Mouse (Mus musculus): ENCODE measurements around the gene Gid8.
"Not testable (repeated sequence)": the region's sequence is repeated elsewhere in the genome, so short reads cannot be mapped to it uniquely, and the experiment has no call there.

Gene Gid8

DNA sequence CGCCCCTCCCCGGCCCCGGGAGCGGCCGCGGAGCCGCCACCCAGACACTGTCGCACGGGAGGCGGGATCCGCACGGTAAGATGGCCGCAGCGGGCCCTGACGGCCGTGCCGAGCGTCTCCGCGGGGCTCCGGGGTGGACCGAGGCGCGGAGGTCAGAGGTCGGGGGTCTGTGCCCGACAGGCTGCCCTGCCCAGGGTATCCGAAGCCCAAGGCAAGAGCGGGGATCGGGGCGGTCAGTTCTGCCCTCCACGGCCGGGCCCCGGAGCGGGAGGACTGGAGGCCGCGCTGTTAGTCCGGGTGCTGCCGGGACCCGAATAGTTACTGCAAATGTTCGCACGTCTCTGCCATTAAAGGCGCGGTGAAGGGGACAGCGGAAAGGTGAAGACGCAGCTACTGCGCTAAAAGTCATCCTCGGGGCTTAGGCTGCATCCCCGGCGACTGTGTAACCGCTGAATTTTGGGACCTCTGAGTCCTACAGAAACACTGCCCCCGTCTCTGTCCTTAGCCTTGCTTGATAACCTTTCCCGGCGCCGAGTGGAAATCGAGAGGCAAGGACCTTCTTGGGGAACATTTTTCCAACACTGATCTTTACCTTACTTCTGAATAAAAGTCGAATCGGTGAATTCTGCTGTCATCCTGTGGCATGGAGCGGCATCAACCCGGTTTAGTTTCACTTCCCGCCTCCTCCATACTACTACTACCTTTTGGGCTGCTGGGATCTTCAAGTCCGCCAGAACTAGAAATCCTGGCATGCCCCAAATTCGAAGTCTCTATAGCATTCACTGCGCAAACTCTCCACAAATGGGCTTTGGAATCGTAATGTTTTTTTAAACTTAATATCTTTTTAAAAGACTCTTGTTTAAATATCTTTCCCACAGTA lies 599 bp downstream of the Gid8 start:
- in situ Hi-C loops (cut with MboI): no loop called here

DNA sequence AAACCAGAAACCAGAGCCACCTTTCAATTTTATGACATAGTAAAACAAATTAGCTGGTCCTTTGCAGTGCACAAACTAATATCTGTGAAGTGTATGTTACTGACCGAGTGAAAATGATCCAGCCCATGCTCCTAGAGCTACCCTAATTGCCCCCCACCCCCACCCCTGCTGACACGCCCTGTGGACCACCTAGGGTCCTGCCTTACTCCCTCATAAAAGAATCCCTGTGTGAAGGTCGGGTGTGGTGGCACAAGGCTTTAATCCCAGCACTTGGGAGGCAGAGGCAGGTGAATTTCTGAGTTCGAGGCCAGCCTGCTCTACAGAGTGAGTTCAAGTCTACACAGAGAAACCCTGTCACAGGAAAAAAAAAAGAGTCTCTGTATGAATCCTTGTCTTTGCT lies 1.6 kb downstream of the Gid8 start:
- in situ Hi-C loops (cut with MboI): no loop called here

DNA sequence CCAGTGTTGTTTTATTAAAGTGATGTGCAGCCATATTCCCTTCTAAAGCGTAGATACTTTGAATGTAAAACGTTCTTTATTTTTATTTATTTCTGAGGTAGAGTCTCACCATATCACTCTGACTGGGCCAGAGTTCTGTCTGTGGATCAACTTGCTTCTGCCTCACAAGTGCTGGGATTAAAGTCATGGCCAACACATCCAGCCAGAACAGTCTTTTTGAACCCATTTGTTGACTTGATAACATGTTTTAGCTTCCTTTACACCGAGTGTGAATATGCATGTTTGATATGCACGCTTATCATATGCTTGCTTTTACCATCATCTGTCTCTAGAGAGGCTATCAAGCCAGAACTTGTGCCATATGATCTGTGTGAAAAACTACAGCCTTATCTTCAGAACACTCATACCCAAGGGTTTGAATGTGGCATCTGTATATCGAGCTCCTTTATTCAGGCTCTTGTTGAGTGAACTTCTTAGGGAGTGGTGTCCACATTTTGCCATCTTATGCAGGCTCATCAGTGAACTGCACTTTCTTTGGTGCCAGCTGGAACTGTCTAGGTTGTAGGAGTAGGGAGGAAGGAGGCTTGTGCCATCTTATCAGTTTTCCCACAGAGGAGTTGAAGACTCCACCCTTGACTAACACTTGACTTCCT lies 2.2 kb downstream of the Gid8 start:
- in situ Hi-C loops (cut with MboI): no loop called here

DNA sequence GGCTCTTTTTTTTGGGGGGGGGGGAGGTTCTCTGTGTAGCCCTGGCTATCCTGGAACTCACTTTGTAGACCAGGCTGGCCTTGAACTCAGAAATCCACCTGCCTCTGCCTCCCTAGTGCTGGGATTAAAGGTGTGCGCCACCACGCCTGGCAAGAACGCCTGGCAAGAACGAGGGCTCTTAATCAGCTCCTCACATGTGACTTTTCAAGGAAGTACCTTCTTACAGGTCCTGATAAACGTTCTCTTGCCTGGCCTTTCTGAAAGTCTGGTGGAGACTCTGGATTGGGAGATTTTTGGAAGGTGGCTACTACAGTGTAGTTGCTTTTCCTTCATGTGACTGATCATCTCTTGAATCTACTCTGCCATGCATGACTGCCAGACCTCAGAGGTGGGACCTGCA lies 12.8 kb downstream of the Gid8 start:
- in situ Hi-C loops (cut with MboI): not testable (repeated sequence)

DNA sequence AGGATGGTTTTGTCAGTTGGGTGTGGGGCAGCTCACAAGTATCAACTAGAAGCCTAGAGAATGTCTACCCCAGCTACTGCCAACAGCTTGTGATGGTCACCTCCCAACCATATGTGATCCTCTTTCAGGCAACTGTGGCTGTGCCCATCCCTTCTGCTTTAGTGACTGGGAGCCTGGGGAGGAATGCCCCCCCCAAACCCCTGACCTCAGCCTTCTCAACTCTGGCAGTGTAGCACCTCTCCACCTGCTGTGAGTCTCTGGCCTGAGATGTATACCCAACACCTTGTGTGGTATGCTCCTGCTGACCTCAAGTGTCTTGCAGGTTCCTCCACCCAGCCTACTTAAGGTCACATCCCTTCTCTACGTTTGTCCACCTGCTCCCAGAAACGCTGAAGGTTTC lies 13.9 kb downstream of the Gid8 start:
- in situ Hi-C loops (cut with MboI): no loop called here

GRCm38 (mm10) chr2:180724585-180725413 lies 14.9 kb downstream of the Gid8 start, which contains the start of gene Slc17a9:
Slc17a9 (plus strand) TSS chr2:180725263.
- in situ Hi-C loops (cut with MboI): no loop called here

DNA sequence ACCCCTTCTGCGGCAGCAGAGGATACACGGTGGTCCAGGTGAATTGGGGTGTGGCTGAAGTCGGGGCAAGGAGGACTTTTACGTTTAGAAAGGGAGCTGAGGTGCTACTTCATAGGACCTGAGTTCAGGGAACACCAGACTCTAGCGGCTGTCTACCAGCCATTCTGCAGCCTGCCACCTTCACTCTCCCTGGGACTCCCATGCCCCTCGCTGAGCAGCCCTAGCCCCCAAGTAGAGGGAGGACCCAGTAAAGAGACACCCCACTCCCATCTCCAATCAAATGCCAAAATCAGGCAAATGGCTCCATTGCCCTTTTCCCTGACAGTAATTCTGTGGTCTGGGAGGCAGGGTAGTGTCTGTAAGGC lies 15.5 kb downstream of the Gid8 start:
- in situ Hi-C loops (cut with MboI): no loop called here

GRCm38 (mm10) chr2:180725856-180726629 lies 16.1 kb downstream of the Gid8 start:
- in situ Hi-C loops (cut with MboI): no loop called here

DNA sequence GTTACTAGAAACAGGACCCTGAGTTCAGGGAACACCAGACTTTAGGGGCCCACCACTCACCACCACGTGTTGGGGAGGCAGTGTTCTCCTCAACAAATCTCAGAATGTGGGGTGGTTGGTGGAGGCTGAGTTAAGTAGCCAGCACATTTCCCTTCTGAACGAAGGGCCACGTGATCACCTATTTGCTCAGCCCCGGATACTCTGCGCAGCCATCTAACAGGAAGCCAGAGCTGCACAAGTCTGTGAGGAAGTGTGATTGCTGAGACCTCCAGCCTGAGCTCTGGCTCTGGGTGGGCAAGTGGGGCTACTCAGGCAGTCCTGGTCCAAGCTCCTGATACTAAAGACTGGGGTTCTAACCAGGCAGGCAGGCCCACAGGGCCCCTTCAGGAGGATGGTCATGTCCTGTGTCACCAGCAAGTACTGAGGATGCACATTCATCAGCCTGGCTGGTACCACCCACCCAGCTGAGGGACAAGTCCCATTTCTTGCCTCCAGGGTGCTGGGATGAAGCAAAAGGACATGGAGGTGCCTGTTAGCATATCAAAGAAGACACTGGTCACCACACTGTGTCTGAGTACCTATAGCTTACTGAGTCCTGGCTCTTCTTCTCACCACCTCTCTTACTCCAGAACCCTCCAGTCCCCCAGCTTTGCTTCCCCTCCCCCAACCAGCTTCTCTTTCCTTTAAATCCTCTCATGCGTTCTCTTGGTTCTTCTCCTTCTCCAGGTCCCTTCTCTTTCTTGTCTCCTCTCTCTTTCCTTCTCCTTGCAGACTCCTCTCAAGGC lies 16.9 kb downstream of the Gid8 start:
- in situ Hi-C loops (cut with MboI): no loop called here

DNA sequence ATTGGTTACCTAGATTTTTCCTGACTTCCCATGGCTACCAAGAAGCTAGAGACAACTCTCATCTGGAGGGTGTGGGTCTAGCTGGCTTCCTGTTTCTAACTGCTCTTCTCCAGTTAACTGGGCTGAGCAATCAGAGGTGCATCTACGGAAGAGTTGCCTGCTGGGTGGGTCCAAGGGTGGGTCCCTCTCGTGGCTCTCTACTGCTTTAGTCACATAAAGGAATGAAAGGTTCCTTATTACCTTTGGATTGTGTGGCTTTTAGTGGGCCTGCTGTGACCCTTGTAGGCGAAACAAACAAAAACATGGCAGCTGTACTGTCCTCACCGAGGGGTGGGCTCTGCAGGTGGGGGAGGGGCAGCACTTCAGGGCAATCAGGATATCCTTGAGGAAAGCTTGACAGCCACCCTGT lies 17.7 kb downstream of the Gid8 start:
- in situ Hi-C loops (cut with MboI): no loop called here

DNA sequence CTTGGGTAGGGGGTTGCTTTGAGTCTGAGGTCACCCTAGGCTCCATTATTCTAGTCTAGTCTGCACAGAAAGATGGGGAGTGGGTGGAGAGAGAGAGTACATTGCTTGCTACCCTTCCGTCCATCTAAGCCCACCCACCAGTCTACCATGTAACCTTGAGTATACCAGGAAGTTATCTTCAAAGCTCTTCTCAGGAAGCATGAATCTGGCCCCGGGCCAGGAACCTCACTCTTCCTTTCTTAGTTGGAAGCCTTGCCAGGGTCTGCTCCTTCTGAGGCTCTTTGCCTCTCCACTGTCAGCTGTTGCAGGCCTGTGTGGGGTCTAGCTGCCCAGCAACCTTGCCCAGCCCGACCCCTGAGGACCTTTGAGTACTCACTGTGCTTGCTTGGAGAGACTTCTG lies 21.1 kb downstream of the Gid8 start:
- in situ Hi-C loops (cut with MboI): no loop called here

DNA sequence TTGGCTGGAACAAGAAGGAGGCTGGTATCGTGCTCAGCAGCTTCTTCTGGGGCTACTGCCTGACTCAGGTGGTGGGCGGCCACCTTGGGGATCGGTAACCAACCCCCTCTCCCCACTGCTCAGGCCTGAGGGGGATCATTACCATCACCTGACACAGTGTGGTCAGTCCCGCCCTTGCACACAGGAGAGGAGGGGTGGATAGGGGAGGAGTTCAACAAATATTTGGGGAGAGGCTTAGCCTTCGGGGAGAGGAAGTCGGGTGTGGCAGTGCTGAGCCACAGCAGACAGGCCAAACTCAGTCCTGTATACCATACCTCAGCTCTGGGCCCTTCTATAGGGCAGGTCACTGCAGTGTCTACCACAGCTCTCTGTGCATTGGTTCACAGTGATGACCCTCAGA lies 22.1 kb downstream of the Gid8 start:
- in situ Hi-C loops (cut with MboI): no loop called here

- in situ Hi-C loops (cut with MboI): no loop called here
Observed at GRCm38 (mm10) chr2:180735232-180735631, 25.3 kb downstream of the Gid8 start.

GRCm38 (mm10) chr2:180737984-180738383 lies 28.1 kb downstream of the Gid8 start:
- in situ Hi-C loops (cut with MboI): no loop called here

DNA sequence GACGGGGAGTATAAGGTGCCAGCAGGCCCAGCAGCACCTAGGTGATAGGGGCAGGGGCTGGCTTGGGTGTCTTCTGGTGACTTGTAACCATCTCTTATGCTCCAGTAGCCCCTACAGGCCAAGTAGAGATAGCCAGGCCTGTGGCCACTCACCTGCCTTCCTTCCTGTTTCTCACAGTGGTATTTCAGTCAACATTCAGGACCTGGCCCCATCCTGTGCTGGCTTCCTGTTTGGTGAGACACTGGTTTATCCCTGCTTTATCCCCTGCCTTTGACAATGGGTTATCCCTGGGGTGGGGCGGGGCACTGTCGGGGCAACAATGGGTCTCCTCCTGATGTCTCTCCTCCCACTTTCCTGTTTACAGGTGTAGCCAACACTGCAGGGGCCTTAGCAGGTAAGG lies 30.4 kb downstream of the Gid8 start:
- in situ Hi-C loops (cut with MboI): no loop called here

- in situ Hi-C loops (cut with MboI): no loop called here
Observed at GRCm38 (mm10) chr2:180741421-180741820, 31.5 kb downstream of the Gid8 start.

DNA sequence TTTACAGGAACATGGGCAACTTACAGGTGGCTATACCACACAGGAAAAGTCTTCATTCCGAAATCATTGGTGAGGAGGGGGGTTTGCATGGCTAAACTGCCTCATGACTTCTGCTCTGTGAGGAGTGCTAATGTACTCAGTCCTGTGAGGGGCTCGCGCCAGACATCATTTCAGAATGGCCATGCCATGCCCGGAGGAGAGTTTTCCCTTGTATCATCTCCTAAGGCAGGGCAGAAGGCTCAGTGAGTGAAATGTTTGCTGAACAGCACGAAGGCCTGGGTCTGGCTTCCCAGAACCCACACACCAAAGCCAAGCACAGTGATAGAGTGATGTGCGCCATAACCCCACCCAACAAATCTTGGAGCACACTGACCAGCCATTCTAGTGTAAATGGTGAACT lies 32.9 kb downstream of the Gid8 start:
- in situ Hi-C loops (cut with MboI): no loop called here

GRCm38 (mm10) chr2:180743321-180743720 lies 33.4 kb downstream of the Gid8 start:
- in situ Hi-C loops (cut with MboI): no loop called here

GRCm38 (mm10) chr2:180745248-180745927 lies 35.5 kb downstream of the Gid8 start:
- in situ Hi-C loops (cut with MboI): no loop called here

- in situ Hi-C loops (cut with MboI): no loop called here
Observed at GRCm38 (mm10) chr2:180746569-180747192, 36.8 kb downstream of the Gid8 start.
